Mouse (Mus musculus) retina, adult 2 months (tissue): ENCODE results near the gene Il4ra.

ENCODE experiments used
- DNase-seq: peaks from one replicate; pipeline ENCODE4 v3.0.0-alpha.2; 2012; ENCODE audit warnings: low read depth, low spot score

Gene Il4ra

GRCm38 (mm10) chr7:125600136-125600535 is 48.2 kb downstream of the Il4ra start:
- no peak for DNase-seq

GRCm38 (mm10) chr7:125600612-125601279 is 48.8 kb downstream of the Il4ra start:
- DNase-seq: no peak

- DNase-seq: no peak
Observed at GRCm38 (mm10) chr7:125601280-125601670, 49.4 kb downstream of the Il4ra start.

GRCm38 (mm10) chr7:125601821-125602448 is 50.0 kb downstream of the Il4ra start:
- DNase-seq: no peak

- DNase-seq: no peak
Observed at GRCm38 (mm10) chr7:125603185-125603631, 51.3 kb downstream of the Il4ra start, which contains the start of gene Il21r. TSS of gene Il21r (plus strand) at chr7:125603429.

- DNase-seq: no peak
Observed at GRCm38 (mm10) chr7:125604362-125605319, 52.7 kb downstream of the Il4ra start.

GRCm38 (mm10) chr7:125605725-125606139 is 53.8 kb downstream of the Il4ra start:
- no peak for DNase-seq

GRCm38 (mm10) chr7:125606265-125607164 is 54.6 kb downstream of the Il4ra start:
- no peak for DNase-seq

GRCm38 (mm10) chr7:125607384-125608182 is 55.7 kb downstream of the Il4ra start:
- no peak for DNase-seq

- no peak for DNase-seq
Observed at GRCm38 (mm10) chr7:125608183-125608688, 56.3 kb downstream of the Il4ra start.

- no peak for DNase-seq
Observed at GRCm38 (mm10) chr7:125613579-125613978, 61.7 kb downstream of the Il4ra start.

GRCm38 (mm10) chr7:125615453-125615852 is 63.5 kb downstream of the Il4ra start:
- no peak for DNase-seq

GRCm38 (mm10) chr7:125618016-125618415 is 66.1 kb downstream of the Il4ra start:
- no peak for DNase-seq

GRCm38 (mm10) chr7:125620077-125620476 is 68.2 kb downstream of the Il4ra start:
- no peak for DNase-seq

GRCm38 (mm10) chr7:125622741-125623685 is 71.1 kb downstream of the Il4ra start:
- DNase-seq: no peak

- no peak for DNase-seq
Observed at GRCm38 (mm10) chr7:125625219-125625618, 73.3 kb downstream of the Il4ra start.

GRCm38 (mm10) chr7:125625829-125626228 is 73.9 kb downstream of the Il4ra start:
- no peak for DNase-seq
